Mouse (Mus musculus) layer of hippocampus, adult 2 months (tissue): ENCODE results near the gene Ptpdc1. TPM values are rescaled to one million over a fixed set of nuclear protein-coding genes. Genes with fewer than 3 reads are reported as not detected.
A peak's percentile ranks its signal among the peaks of the same experiment; 100 is the strongest.

Source experiments
- DNase-seq, 2 experiments: peaks; one replicate each; pipeline ENCODE4 v3.0.0; 2022; ENCODE audit warnings: low spot score in 2 of 2
- H3K27ac ChIP-seq: fragments of 200-600 bp; 2 replicates; pipeline ENCODE4 v1.8.1; 2022
- H3K4me3 ChIP-seq: fragments of 200-600 bp; 2 replicates; pipeline ENCODE4 v1.8.1; 2022; ENCODE audit warnings: mild to moderate bottlenecking
- CTCF ChIP-seq: fragments of 200-600 bp; conservative IDR thresholded peaks from 2 replicates; pipeline ENCODE4 v1.8.1; 2022; ENCODE audit warnings: antibody characterized with exemption, mild to moderate bottlenecking, moderate library complexity
- total RNA-seq, 2 experiments: library from RNA; stranded (reverse); gene quantifications; 2 replicates each; pipeline ENCODE4 v1.2.3; 2021

The Ptpdc1 gene
- total RNA-seq, 2 experiments from 2014 or later, result 37.0 to 44.7 TPM

GRCm38 (mm10) chr13:48662431-48663143, 37.1 kb upstream of the Ptpdc1 start, which contains the start of gene Barx1:
Gene Barx1, plus strand, starts transcription at chr13:48662998.
- Histone ChIP-seq H3K27ac (no peak within 1 kb of the TSS), H3K4me3 (no peak within 1 kb of the TSS)
- no peak for TF ChIP-seq CTCF
- no peak for DNase-seq

- Histone ChIP-seq H3K4me3 (no peak overlapping the region), H3K27ac (no peak overlapping the region)
- DNase-seq, result no peak
- no peak for TF ChIP-seq CTCF
Observed at GRCm38 (mm10) chr13:48661561-48661960, 36.1 kb upstream of the Ptpdc1 start.

DNA sequence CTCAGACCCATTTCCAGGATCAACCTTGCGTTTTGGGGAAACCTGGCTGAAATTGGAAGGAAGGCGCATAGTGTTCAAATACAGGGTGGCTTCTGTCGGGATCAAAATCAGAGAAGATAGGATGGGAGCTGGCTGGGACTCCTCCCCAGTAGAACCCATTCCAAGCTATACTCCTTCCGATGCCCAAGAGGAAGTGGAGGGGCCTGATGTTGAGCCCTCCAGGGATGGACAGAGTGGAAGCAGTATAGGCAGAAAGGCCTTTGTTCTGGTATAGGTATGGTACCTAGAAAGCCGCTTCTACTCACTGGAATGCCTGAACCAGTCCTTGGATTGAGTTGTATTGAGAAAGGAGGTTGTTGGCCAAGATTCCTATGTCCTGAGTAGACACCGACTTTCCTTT, 35.3 kb upstream of the Ptpdc1 start:
- H3K27ac ChIP-seq, result no peak overlapping the region

DNA sequence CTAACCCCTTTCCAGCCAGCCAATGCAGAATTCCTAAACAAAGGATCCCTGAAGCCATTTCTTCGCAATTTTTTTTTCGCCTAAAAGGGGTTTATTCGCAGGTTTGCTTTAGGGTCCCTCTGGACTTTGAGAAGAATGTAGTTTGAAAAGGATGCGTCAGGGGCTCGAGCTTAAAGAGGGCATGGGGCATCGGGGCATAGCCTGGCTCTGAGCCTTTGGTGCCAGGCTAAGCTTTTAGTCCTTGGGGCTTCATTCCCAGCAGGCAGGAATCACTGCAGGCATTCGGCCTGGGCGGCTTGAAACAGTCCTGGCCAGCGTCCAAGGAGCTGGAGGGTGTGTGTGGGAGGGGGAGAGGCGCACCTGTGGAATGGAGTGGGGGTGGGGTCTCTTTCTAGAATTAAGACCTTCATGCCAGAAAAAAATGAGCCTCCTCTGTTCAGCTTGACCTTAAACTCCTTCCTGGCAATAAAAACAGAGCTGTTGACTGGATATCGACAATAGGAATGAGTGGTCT, 34.8 kb upstream of the Ptpdc1 start:
- H3K4me3 ChIP-seq, result no peak overlapping the region
- H3K27ac ChIP-seq, result no peak overlapping the region
- no peak for TF ChIP-seq CTCF
- DNase-seq, result no peak

More for the DNA sequence above, 35.3 kb upstream of the Ptpdc1 start:
- H3K4me3 ChIP-seq, result no peak overlapping the region
- TF ChIP-seq CTCF, result no peak
- no peak for DNase-seq

DNA sequence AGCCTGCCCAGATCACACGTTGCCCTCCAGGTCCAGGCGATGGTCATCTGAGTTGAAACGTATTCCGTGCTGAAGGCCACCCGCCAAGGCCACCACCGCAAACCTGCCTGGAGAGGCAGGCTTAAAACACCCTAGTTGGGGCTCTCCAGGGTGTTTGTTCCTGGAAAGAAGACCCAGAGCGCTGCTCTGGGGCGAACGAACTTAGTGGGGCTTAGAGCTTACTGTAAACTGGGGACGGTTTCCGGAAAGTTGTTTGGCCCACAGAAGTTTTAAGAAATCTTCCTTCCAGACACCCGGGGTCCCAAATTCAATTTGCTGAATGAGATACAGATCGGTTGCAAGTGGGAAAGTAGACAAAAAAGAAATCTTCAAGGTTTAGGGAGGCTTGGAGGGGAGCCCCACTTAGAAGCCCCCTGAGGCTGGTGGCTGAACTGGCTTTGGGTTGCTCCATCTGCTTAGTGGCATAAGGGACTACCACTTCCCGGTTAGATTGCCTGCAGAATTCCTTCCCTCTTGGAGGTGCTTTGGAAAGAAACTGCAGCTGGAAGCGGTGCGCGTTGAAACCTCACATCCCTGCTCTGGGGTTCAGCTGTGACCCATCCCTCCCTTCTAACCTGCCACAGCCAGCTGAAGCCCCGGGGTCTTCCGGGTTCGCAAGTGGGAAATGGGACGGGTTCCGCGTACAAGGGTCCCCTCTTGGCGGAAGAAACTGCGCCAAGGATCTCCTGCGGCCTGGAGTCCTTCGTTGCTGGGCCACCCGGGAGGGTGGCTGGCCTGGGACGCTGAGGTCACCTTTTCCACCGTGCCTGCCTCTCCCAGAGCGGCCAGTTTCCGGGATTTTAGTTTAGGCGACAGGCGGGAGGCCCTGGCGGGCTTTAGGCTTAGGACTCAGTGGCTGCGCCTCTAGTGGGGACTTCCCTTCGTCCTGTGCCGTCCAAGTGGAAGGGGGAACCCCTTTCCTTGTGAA, 34.1 kb upstream of the Ptpdc1 start:
- no peak overlapping the region for H3K4me3 ChIP-seq
- TF ChIP-seq CTCF, result 0 out of 2 replicates have a peak, but pooled peaks have one; percentile 9
- DNase-seq, result no peak
- H3K27ac ChIP-seq, result no peak overlapping the region

DNA sequence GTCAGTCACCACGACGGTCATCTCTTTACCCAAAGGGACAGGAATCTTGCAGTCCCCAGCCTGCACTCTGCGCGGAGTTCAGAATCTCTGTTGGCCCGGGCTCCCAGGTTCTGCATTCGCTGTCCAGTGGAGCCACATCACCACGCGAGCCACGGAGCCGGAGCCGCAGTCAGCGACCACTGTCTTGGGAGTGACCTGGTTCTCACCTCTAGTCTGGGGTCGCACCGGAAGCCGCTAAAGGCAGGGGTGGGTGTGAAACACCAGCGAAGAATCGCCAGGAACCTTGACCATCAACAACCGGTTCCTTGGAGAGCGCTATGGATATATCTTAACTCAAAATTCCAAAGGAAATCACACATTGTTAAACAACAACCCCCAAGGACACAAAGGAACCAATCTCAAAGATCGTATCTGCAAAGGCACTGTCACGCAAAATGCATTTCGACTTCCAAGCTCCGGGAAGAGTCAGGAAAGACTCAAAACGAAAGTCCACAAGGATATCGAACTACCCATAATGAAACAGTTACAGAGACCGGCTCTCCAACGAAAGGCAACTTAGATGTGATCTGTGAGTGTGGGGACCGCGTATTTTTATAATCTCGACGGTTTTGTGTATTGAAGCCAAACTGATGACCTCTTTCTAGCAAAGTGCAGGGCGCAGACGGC, 33.3 kb upstream of the Ptpdc1 start:
- no peak overlapping the region for H3K27ac ChIP-seq
- no peak for TF ChIP-seq CTCF
- H3K4me3 ChIP-seq, result no peak overlapping the region
- no peak for DNase-seq

DNA sequence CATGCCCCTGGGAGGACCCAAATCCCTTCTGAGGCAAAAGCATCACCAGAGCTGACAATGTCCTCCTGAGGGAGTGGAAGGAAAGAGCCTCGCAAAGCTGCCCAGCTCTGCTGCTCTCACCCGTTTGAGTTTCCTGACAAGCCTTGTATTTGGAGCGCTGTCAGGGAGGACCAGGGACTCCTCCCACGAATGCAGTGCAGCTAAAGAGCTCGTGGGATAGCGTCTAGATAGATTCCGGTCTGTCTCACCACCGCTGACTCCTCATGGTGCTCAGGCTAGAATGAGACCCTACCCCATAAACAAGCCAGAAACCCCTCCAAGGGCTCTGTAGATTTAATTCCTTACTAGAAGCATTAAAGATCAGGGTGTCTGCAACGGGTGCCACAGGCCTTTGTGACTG, 32.3 kb upstream of the Ptpdc1 start:
- Histone ChIP-seq H3K27ac (no peak overlapping the region), H3K4me3 (no peak overlapping the region)
- TF ChIP-seq CTCF, result no peak
- no peak for DNase-seq

DNA sequence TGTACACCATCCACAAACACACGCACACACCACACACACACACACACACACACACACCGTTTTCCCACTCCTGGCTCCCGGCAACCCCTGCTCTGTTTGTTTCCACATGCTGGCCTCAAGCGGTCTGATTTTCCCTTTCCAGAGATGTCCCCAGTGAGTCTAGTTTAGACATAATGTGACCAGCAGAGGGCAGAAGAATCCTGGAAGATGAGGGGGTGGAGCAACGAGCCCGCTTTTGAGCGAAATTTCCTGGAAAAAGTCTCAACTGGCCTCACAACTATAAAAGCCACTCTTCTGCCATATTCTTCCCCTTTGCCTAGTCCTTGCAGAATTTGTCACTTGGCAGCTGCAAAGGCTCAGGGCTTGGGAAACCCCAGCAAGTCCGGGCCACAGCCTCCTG, 30.2 kb upstream of the Ptpdc1 start:
- DNase-seq, result peak; percentile 58 to 74
- Histone ChIP-seq H3K27ac (no peak overlapping the region), H3K4me3 (no peak overlapping the region)
- peak; percentile 82 for TF ChIP-seq CTCF

GRCm38 (mm10) chr13:48653788-48654770, 28.6 kb upstream of the Ptpdc1 start:
- Histone ChIP-seq H3K4me3 (no peak overlapping the region), H3K27ac (no peak overlapping the region)
- TF ChIP-seq CTCF, result peak; percentile 91
- DNase-seq, result peak; percentile 65 to 80

DNA sequence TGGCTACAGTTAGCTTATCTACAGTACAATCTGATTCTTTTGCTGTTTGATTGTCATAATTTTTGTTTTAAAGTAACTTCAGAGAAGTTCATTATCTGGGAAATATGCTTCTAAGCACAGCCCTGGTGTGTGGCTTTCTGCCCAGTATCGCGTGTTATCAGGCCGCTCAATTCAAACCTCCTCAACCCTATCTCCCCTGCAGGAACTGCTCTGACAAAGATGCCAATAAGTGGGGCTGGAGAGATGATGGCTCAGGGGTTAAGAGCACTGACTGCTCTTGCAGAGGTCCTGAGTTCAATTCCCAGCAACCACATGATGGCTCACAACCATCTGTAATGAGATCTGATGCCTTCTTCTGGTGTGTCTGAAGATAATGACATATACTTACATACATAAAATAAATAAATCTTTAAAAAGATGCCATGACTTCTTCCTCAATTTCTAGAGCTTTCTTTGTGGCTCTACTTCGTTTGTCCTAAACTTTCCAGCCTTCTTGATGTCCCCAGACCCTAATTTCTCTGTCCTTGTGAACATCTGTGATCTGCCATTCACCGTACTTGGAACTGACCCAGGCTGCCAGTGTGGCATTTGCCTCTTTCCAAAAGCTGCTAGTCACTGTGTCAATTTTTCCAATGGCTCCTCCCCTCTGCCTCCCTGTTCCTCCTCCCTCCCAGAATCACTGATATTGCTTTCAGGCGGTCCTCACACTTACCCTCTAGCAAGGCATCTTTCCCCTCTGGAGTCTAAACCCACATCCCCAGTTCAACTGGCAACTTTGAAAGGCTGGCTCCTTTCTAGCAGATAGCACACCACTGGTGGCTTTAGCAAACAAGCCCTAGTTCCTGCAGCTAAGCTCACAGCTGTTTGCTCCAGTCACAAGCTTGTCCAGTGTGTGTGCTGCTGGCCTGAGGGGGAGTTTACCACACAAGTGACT, 25.9 kb upstream of the Ptpdc1 start:
- TF ChIP-seq CTCF, result no peak
- Histone ChIP-seq H3K27ac (no peak overlapping the region), H3K4me3 (no peak overlapping the region)
- DNase-seq, result no peak

- TF ChIP-seq CTCF, result peak; percentile 71
- no peak overlapping the region for H3K27ac ChIP-seq
Observed at GRCm38 (mm10) chr13:48650615-48651014, 25.2 kb upstream of the Ptpdc1 start.

More at GRCm38 (mm10) chr13:48650615-48651014, 25.2 kb upstream of the Ptpdc1 start:
- DNase-seq, result no peak
- H3K4me3 ChIP-seq, result no peak overlapping the region
